Mouse (Mus musculus) cerebellum, adult 2 months (tissue): ENCODE data around the gene Orm3.

ENCODE experiments used
- CTCF ChIP-seq: fragments of 200-500 bp; IDR thresholded peaks from 2 replicates; pipeline ENCODE4 v1.5.1; 2011; ENCODE audit warnings: low read depth, mild to moderate bottlenecking, control low read depth, low read length, moderate library complexity, borderline replicate concordance; ENCODE audit not compliant: insufficient read depth
- POLR2A ChIP-seq: fragments of 200-500 bp; IDR thresholded peaks from 2 replicates; pipeline ENCODE4 v1.6.1; 2011; ENCODE audit warnings: low read length, control low read depth, borderline replicate concordance; ENCODE audit not compliant: insufficient read depth

GRCm38 (mm10) chr4:63408649-63409048 lies 52.7 kb downstream of the Orm3 start:
- peak; percentile 53; the same call in 1 of the 2 replicates for TF ChIP-seq CTCF
- TF ChIP-seq POLR2A: no peak
